Mouse (Mus musculus) brain, embryonic 14.5 days (tissue): ENCODE data around the gene Olfr1395.

Experiments used
- CTCF ChIP-seq: fragments of 200-500 bp; IDR thresholded peaks from 2 replicates; pipeline ENCODE4 v1.5.1; 2012; ENCODE audit warnings: inconsistent platforms, mild to moderate bottlenecking, moderate library complexity, borderline replicate concordance; ENCODE audit not compliant: insufficient read depth, insufficient read length; ENCODE audit errors: extremely low read depth
- POLR2A ChIP-seq: fragments of 200-500 bp; IDR thresholded peaks from 2 replicates; pipeline ENCODE4 v1.6.1; 2012; ENCODE audit warnings: mild to moderate bottlenecking, inconsistent platforms, borderline replicate concordance; ENCODE audit not compliant: poor library complexity, insufficient read depth, insufficient read length, severe bottlenecking; ENCODE audit errors: extremely low read depth

- TF ChIP-seq CTCF (no peak), POLR2A (no peak)
Observed at GRCm38 (mm10) chr11:49093861-49094660, 48.0 kb upstream of the Olfr1395 start.
